Mouse (Mus musculus) intestine, embryonic 16.5 days (tissue): Measurements from ENCODE around the gene Exoc1. TPM values are rescaled to one million over a fixed set of nuclear protein-coding genes. Genes with fewer than 3 reads are reported as not detected.

Experiments
- ATAC-seq: fragments of 200-750 bp; cut with Nextera tagmentation; 2 replicates; pipeline ENCODE4 v1.8.0; 2017; ENCODE audit warnings: moderate TSS enrichment, moderate library complexity
- H3K27ac ChIP-seq: fragments of 300-500 bp; sonication (generic); 2 replicates; pipeline ENCODE4 v1.5.1; 2014; ENCODE audit warnings: mild to moderate bottlenecking, low read length
- H3K27me3 ChIP-seq: fragments of 300-500 bp; sonication (generic); replicated peaks from 2 replicates; pipeline ENCODE4 v1.6.1; 2014; ENCODE audit warnings: low read length, control low read depth, mixed read lengths; ENCODE audit not compliant: control insufficient read depth, insufficient read depth
- H3K36me3 ChIP-seq: fragments of 300-500 bp; sonication (generic); 2 replicates; pipeline ENCODE4 v1.6.1; 2014; ENCODE audit warnings: low read length, control low read depth; ENCODE audit not compliant: control insufficient read depth, insufficient read depth
- H3K4me1 ChIP-seq: fragments of 300-500 bp; sonication (generic); 2 replicates; pipeline ENCODE4 v1.6.1; 2014; ENCODE audit warnings: low read length, control low read depth, mixed read lengths; ENCODE audit not compliant: control insufficient read depth, insufficient read depth
- H3K4me2 ChIP-seq: fragments of 300-500 bp; sonication (generic); 2 replicates; pipeline ENCODE4 v1.6.1; 2014; ENCODE audit warnings: low read depth, low read length, control low read depth
- H3K4me3 ChIP-seq: fragments of 300-500 bp; sonication (generic); 2 replicates; pipeline ENCODE4 v1.5.1; 2014; ENCODE audit warnings: mild to moderate bottlenecking, low read length
- H3K9ac ChIP-seq: fragments of 300-500 bp; sonication (generic); 2 replicates; pipeline ENCODE4 v1.6.1; 2014; ENCODE audit warnings: low read depth, low read length
- H3K9me3 ChIP-seq: fragments of 300-500 bp; sonication (generic); 2 replicates; pipeline ENCODE4 v1.6.1; 2016; ENCODE audit warnings: low read length, control low read depth; ENCODE audit not compliant: control insufficient read depth
- WGBS: fragments of 180-500 bp; shearing (Covaris S2); extraction: QIAGEN DNeasy Blood & Tissue Kit; methylation state at CpG from one replicate; pipeline ENCODE4 v1.1.7; 2014; 5-methylcytosine and 5-hydroxymethylcytosine counted together
- polyA plus RNA-seq: library from polyadenylated mRNA; unstranded; fragments of >200 nt; fragmentation: Nextera tagmentation; extraction: Ambion mirVana; gene quantifications from 2 replicates; pipeline ENCODE4 v1.2.1, GENCODE M21; 2015

Exoc1 gene
- polyA plus RNA-seq, 1 experiment from 2014 or later: 27.8 TPM

DNA sequence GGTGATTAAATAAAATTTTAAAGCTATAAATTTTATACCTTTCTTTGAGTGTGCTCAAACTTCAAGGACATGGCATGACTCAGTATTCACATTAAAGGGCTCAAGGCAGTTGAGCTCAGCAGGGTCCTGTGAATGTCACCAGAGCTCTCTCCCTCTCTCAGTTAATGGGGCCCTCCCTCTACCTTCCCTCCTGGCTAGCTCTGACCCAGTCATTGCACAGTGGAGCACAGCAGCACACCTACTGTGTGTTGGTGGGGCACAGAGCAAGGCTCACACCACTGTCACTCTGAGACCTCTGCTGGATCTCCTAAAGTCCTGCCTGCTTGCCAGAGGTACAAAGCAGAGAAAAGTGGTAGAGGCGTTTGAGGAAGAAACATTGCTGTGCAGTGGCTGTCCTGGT is 7.1 kb downstream of the Exoc1 start:
- H3K4me3 ChIP-seq: no peak overlapping the region
- H3K9me3 ChIP-seq: no peaks in the 10 kb centered on the region
- H3K9ac ChIP-seq: no peak overlapping the region
- H3K36me3 ChIP-seq: no peaks in the 10 kb centered on the region; the same call in 1 of the 2 replicates
- 87% methylated on average over 1 of the region's 1 CpGs for WGBS
- ATAC-seq: no peak
- H3K27me3 ChIP-seq: no peaks in the 10 kb centered on the region
- H3K4me2 ChIP-seq: no peak overlapping the region
- H3K4me1 ChIP-seq: no peaks in the 10 kb centered on the region
- H3K27ac ChIP-seq: no peak overlapping the region

DNA sequence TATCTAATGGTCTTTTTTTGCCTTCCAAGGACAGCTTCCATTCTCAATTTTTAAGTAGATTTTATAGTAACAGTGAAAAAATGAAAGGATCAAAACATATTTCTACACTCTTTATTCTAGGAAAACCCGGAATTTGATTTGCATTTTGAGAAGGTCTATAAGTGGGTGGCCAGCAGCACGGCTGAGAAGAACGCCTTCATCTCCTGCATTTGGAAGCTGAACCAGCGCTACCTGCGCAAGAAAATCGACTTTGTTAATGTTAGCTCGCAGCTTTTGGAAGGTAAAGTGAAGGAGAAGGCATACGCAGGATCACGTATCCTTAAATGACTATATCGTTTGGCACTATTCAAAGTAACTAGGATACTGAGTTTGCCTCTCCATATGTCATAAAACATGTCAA is 8.5 kb downstream of the Exoc1 start:
- ATAC-seq: no peak
- Histone ChIP-seq H3K36me3 (no peaks in the 10 kb centered on the region; the same call in 1 of the 2 replicates), H3K9ac (no peak overlapping the region), H3K4me3 (no peak overlapping the region), H3K9me3 (no peaks in the 10 kb centered on the region), H3K4me2 (no peak overlapping the region), H3K4me1 (no peaks in the 10 kb centered on the region), H3K27ac (no peak overlapping the region), H3K27me3 (no peaks in the 10 kb centered on the region)
- 93% methylated on average over 10 of the region's 10 CpGs for WGBS

DNA sequence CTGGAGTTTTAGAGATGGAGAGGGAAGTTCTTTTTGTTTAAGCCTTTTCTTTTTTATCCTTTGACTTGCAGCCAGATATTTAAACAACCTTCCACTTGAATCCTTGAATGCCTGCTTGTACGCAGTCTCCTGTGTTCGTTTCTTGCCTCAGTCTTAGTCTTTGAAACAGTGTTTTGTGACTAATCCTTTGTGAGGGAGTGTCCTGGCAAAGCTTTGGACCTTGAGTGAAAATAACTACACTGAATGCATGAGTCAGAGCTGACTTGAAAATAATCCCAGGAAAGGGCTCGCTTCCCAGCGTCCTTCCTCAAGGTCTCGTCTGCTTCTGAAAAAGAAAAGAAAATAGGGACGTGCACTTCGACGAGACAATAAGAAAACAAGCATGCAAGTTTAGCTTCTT is 11.1 kb downstream of the Exoc1 start:
- H3K4me2 ChIP-seq: no peak overlapping the region
- H3K4me3 ChIP-seq: no peak overlapping the region
- no peaks in the 10 kb centered on the region for H3K9me3 ChIP-seq
- H3K9ac ChIP-seq: no peak overlapping the region
- ATAC-seq: no peak
- no peaks in the 10 kb centered on the region for H3K4me1 ChIP-seq
- H3K36me3 ChIP-seq: peaks cover 3% of the 10 kb centered on the region
- no peak overlapping the region for H3K27ac ChIP-seq
- WGBS: 76% methylated on average over 8 of the region's 8 CpGs
- no peaks in the 10 kb centered on the region for H3K27me3 ChIP-seq

DNA sequence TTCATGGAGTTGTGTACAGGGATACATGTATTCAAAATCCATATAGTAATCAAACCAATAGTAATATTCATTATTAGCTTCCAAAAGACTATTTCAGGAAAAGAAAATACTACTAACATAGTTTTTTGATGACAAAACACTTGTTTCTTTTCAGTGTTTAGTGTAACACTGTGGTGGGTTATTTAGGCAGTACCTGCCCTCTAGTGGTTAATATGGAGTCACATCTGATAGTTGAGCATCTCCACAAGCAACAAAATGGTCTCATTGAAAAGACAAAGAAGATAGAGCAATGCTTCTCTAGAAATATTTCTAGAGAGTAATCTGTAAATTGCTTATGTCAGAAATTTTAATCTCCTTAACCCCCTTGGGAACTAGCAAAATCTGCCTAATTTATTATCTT is 11.7 kb downstream of the Exoc1 start:
- H3K27ac ChIP-seq: no peak overlapping the region
- H3K9ac ChIP-seq: no peak overlapping the region
- H3K36me3 ChIP-seq: peaks cover 3% of the 10 kb centered on the region; the same call in 1 of the 2 replicates
- no peak for ATAC-seq
- no peak overlapping the region for H3K4me2 ChIP-seq
- no peaks in the 10 kb centered on the region for H3K4me1 ChIP-seq
- no peaks in the 10 kb centered on the region for H3K27me3 ChIP-seq
- H3K9me3 ChIP-seq: no peaks in the 10 kb centered on the region
- H3K4me3 ChIP-seq: no peak overlapping the region

DNA sequence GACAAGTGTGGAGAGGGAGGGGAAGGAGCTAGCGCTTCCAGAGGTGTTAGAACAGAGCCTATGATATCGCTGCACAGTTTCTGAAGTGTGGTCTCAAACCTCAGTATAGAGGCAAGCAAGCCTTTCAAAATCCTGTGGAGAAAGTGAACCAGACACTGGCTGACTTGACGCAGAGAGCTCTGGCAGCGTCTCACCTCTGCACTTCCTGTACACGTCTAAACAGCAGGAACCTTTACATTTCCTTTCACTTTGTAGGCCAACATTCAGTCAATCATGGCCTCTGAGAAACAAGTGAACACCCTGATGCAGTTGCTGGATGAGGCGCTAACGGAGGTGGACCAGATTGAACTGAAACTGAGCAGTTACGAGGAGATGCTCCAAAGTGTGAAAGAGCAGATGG is 14.1 kb downstream of the Exoc1 start:
- Histone ChIP-seq H3K4me2 (no peak overlapping the region), H3K27me3 (no peaks in the 10 kb centered on the region), H3K36me3 (peaks cover 3% of the 10 kb centered on the region; the same call in 1 of the 2 replicates), H3K4me3 (no peak overlapping the region), H3K9ac (no peak overlapping the region), H3K4me1 (no peaks in the 10 kb centered on the region), H3K9me3 (no peaks in the 10 kb centered on the region), H3K27ac (no peak overlapping the region)
- 89% methylated on average over 8 of the region's 8 CpGs for WGBS
- no peak for ATAC-seq

DNA sequence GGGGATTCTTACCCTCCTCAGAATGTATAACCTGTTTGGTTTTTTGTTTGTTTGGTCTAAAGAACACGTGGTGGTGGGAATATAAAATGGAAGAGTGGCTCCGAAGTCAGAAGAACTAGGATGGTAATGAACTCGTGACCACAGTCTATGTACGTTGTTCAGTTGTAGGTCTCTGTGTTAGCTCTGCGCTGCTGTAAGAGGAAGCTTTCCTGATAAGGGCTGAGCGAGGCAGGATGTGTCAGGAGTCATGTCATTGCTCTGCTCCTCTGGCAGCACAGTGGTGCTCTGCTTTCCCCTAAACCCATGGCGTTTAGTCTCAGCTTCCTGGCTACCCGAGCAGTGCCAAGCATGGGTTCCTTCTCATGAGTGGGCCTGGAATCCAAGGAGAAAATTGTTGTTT is 21.3 kb downstream of the Exoc1 start:
- Histone ChIP-seq H3K4me1 (no peaks in the 10 kb centered on the region), H3K9me3 (no peaks in the 10 kb centered on the region), H3K9ac (no peak overlapping the region), H3K27ac (no peak overlapping the region), H3K36me3 (no peaks in the 10 kb centered on the region; the same call in 1 of the 2 replicates), H3K4me3 (no peak overlapping the region), H3K27me3 (no peaks in the 10 kb centered on the region), H3K4me2 (no peak overlapping the region)
- 87% methylated on average over 8 of the region's 8 CpGs for WGBS
- no peak for ATAC-seq

DNA sequence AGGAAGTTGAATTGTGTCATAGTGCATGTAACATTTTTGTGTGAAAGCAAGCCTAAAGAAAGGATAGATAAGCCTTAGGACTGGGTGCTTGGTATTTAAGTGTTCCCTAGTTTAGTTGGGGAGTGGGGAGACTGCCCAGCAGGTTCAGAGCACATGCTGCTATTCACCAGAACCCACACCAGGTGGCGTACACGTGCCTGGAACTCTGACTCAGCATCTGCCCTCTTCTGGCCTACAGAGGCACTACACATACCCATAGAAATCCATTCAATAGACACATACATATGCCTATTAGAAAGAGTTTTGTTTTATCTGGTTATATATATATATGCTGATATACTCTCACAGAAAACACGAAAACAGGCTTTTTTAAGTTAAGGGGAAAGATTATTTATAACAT is 36.2 kb downstream of the Exoc1 start:
- Histone ChIP-seq H3K4me3 (no peak overlapping the region), H3K4me2 (no peak overlapping the region), H3K27ac (no peak overlapping the region), H3K36me3 (peaks cover 11% of the 10 kb centered on the region), H3K27me3 (no peaks in the 10 kb centered on the region), H3K9me3 (no peaks in the 10 kb centered on the region), H3K9ac (no peak overlapping the region), H3K4me1 (no peaks in the 10 kb centered on the region)
- WGBS: 41% methylated on average over 3 of the region's 3 CpGs
- ATAC-seq: no peak

DNA sequence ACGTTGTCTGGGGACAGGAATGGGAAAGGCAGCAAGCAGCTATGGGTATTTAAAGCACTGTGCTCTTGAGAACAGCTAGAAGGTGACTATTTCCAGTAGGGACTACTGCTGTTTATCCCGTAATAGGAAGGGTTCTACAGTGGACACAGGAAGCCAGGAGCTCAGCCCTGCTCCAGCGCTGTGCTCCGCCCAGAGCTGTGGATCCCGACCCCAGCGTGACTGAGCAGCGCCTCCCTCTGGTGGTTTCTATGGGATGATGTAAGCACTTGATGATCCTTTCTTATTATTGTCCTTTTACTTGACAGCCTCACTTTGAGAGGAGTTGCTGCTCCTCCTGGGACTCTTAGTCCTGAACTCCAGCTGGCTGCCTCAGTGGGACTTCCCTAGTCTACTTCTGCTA is 45.1 kb downstream of the Exoc1 start:
- Histone ChIP-seq H3K36me3 (peaks cover 5% of the 10 kb centered on the region; the same call in 1 of the 2 replicates), H3K27me3 (no peaks in the 10 kb centered on the region), H3K9ac (no peak overlapping the region), H3K9me3 (no peaks in the 10 kb centered on the region; the same call in 1 of the 2 replicates), H3K4me1 (no peaks in the 10 kb centered on the region), H3K27ac (no peak overlapping the region), H3K4me2 (no peak overlapping the region), H3K4me3 (no peak overlapping the region)
- WGBS: 65% methylated on average over 7 of the region's 7 CpGs
- no peak for ATAC-seq

DNA sequence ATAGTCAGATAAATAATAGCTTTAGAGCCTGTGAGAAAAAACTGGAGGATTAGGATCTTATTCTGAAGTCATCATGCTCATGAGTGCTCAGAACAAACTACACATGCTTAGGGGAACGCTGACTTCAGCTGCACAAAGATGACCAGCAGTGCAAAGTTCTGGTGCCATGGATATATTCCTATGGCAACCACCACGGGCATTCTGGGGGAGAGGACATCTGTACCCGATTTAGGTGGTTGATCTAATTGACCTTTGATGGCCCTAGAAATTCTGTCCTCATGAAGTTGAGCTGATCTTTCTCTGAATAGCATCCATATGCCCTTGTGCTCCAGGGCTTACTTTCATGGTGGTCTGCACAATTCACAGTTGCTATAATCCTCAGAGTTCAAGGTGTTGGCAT is 47.9 kb downstream of the Exoc1 start:
- Histone ChIP-seq H3K9me3 (no peaks in the 10 kb centered on the region; the same call in 1 of the 2 replicates), H3K9ac (no peak overlapping the region), H3K27me3 (no peaks in the 10 kb centered on the region), H3K27ac (no peak overlapping the region), H3K4me2 (no peak overlapping the region), H3K4me3 (no peak overlapping the region), H3K36me3 (no peaks in the 10 kb centered on the region), H3K4me1 (no peaks in the 10 kb centered on the region)
- WGBS: 88% methylated on average over 3 of the region's 3 CpGs
- no peak for ATAC-seq

DNA sequence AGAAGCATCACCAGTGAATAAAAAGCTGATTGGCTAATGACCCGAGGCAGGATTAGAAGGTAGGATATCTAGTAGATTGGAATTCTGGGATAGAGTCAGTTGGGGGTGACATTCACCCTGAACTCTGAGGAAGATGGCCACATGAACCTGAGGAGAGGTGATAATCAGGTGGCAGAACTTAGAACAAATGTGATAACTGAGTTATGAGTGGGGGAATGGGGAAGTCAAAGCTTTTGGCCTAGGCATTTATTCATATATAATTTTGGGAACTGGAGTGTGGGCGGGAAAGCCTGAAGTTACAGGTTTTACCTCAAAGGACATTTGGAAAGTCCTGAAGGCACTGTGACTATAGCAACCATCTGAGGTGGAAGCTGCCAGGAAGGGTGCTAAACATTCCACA is 56.3 kb downstream of the Exoc1 start:
- no peak for ATAC-seq
- H3K4me3 ChIP-seq: no peak overlapping the region
- H3K36me3 ChIP-seq: no peaks in the 10 kb centered on the region
- WGBS: 75% methylated on average over 2 of the region's 2 CpGs
- 0 out of 2 replicates have a peak, but pooled peaks cover 2% of the 10 kb centered on the region for H3K4me1 ChIP-seq
- no peaks in the 10 kb centered on the region for H3K9me3 ChIP-seq
- H3K4me2 ChIP-seq: no peak overlapping the region
- no peak overlapping the region for H3K9ac ChIP-seq
- H3K27ac ChIP-seq: no peak overlapping the region
- H3K27me3 ChIP-seq: no peaks in the 10 kb centered on the region
